Mouse (Mus musculus): ENCODE data around the gene Insrr.
A peak's percentile ranks its signal among the peaks of the same experiment; 100 is the strongest.

- TF ChIP-seq POLR2A (IDR thresholded peaks at IDR 0.05; ENCODE audit: extremely low read depth, insufficient read depth, low read length) (no peak), CTCF (IDR thresholded peaks at IDR 0.05; ENCODE audit: extremely low read depth, insufficient read depth, low read length) (peak; percentile 49)
Observed at GRCm38 (mm10) chr3:87795336-87796277, 1.1 kb upstream of the Insrr start.

Data from cortical plate, adult 2 months (tissue).